Mouse (Mus musculus) spleen, adult 2 months (tissue): ENCODE data around the gene Rccd1.

Source experiments
- CTCF ChIP-seq: fragments of 200-500 bp; IDR thresholded peaks from 2 replicates; pipeline ENCODE4 v1.5.1; 2011; ENCODE audit warnings: mild to moderate bottlenecking, inconsistent platforms; ENCODE audit not compliant: insufficient read depth, insufficient read length, insufficient replicate concordance; ENCODE audit errors: extremely low read depth
- POLR2A ChIP-seq: fragments of 200-500 bp; IDR thresholded peaks from 2 replicates; pipeline ENCODE4 v1.6.1; 2011; ENCODE audit warnings: low read depth, low read length, inconsistent platforms

- TF ChIP-seq CTCF: no peak
- TF ChIP-seq POLR2A: no peak
Observed at GRCm38 (mm10) chr7:80244851-80245250, 79.4 kb downstream of the Rccd1 start.
